Mouse (Mus musculus): ENCODE results near the gene Dido1. TPM values are rescaled to one million over a fixed set of nuclear protein-coding genes. Genes with fewer than 3 reads are reported as not detected.

Gene Dido1
- polyA plus RNA-seq, 1 experiment from 2014 or later = 30.3 TPM

- Histone ChIP-seq H3K27me3 (replicated peaks; ENCODE audit: control insufficient read depth, insufficient read depth, low read length) (peaks cover 46% of the 10 kb centered on the region), H3K4me3 (replicated peaks; ENCODE audit: low read length) (no peak overlapping the region), H3K9me3 (ENCODE audit: control insufficient read depth, low read length) (peaks cover 19% of the 10 kb centered on the region), H3K27ac (ENCODE audit: low read length) (no peak overlapping the region), H3K36me3 (ENCODE audit: control insufficient read depth, insufficient read depth) (no peaks in the 10 kb centered on the region), H3K4me2 (ENCODE audit: low read length) (no peak overlapping the region), H3K9ac (replicated peaks; ENCODE audit: low read depth, low read length) (no peak overlapping the region), H3K4me1 (replicated peaks; ENCODE audit: control insufficient read depth, insufficient read depth, low read length) (peaks cover 5% of the 10 kb centered on the region)
- no peak for ATAC-seq
These were observed 66.2 kb downstream of the Dido1 start for GRCm38 (mm10) chr2:180643626-180644025.

GRCm38 (mm10) chr2:180642555-180643260 lies 67.1 kb downstream of the Dido1 start, which contains the start of gene Tcfl5:
TSS of gene Tcfl5 (minus strand) at chr2:180642708.
- Histone ChIP-seq H3K9ac (replicated peaks; ENCODE audit: low read depth, low read length) (no peak within 1 kb of the TSS), H3K27me3 (replicated peaks; ENCODE audit: control insufficient read depth, insufficient read depth, low read length) (peaks cover 46% of the 10 kb centered on the region), H3K36me3 (ENCODE audit: control insufficient read depth, insufficient read depth) (no peaks in the 10 kb centered on the region), H3K4me1 (replicated peaks; ENCODE audit: control insufficient read depth, insufficient read depth, low read length) (peaks cover 5% of the 10 kb centered on the region), H3K4me3 (replicated peaks; ENCODE audit: low read length) (peak within 1 kb of the TSS; percentile 39), H3K27ac (ENCODE audit: low read length) (no peak within 1 kb of the TSS), H3K9me3 (ENCODE audit: control insufficient read depth, low read length) (peaks cover 19% of the 10 kb centered on the region), H3K4me2 (ENCODE audit: low read length) (peak within 1 kb of the TSS; percentile 40)
- WGBS = 3% methylated on average over 28 of the region's 56 CpGs
- no peak for ATAC-seq

GRCm38 (mm10) chr2:180641576-180642554 lies 67.9 kb downstream of the Dido1 start:
- ATAC-seq = no peak; the same call in 1 of the 2 replicates
- Histone ChIP-seq H3K4me1 (replicated peaks; ENCODE audit: control insufficient read depth, insufficient read depth, low read length) (peaks cover 5% of the 10 kb centered on the region), H3K9ac (replicated peaks; ENCODE audit: low read depth, low read length) (no peak overlapping the region), H3K36me3 (ENCODE audit: control insufficient read depth, insufficient read depth) (no peaks in the 10 kb centered on the region), H3K9me3 (ENCODE audit: control insufficient read depth, low read length) (peaks cover 19% of the 10 kb centered on the region), H3K4me3 (replicated peaks; ENCODE audit: low read length) (peak overlapping the region; percentile 39), H3K27ac (ENCODE audit: low read length) (no peak overlapping the region), H3K4me2 (ENCODE audit: low read length) (peak overlapping the region; percentile 40), H3K27me3 (replicated peaks; ENCODE audit: control insufficient read depth, insufficient read depth, low read length) (peaks cover 46% of the 10 kb centered on the region)
- WGBS = 3% methylated on average over 91 of the region's 112 CpGs

- Histone ChIP-seq H3K27ac (ENCODE audit: low read length) (no peak overlapping the region), H3K4me1 (replicated peaks; ENCODE audit: control insufficient read depth, insufficient read depth, low read length) (no peaks in the 10 kb centered on the region), H3K4me3 (replicated peaks; ENCODE audit: low read length) (no peak overlapping the region), H3K4me2 (ENCODE audit: low read length) (no peak overlapping the region), H3K27me3 (replicated peaks; ENCODE audit: control insufficient read depth, insufficient read depth, low read length) (no peaks in the 10 kb centered on the region), H3K9me3 (ENCODE audit: control insufficient read depth, low read length) (no peaks in the 10 kb centered on the region), H3K36me3 (ENCODE audit: control insufficient read depth, insufficient read depth) (no peaks in the 10 kb centered on the region), H3K9ac (replicated peaks; ENCODE audit: low read depth, low read length) (no peak overlapping the region)
- ATAC-seq = no peak
- 94% methylated on average over 2 of the region's 2 CpGs for WGBS
These were observed 97.9 kb downstream of the Dido1 start for GRCm38 (mm10) chr2:180611882-180612281.

DNA sequence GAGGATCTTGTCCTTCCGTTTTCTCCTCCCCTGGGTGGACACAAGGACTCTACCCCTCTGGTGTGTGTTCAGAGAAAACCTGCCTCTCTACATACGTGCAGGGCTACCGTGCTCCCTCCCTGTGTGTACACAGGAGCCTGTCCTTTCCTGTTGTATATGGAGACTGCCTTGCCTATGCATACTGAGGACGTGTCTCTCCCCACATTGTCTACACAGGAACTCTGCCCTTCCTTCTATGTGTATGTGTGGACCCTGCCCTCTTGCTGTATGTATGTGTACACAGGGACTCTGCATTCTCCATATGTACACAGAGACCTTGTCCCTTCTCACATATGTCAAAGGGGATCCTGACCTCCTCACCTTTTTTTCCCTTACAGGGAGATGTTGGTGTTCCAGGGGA lies 99.5 kb downstream of the Dido1 start:
- ATAC-seq = no peak
- H3K4me3 ChIP-seq (replicated peaks; ENCODE audit: low read length) = no peak overlapping the region
- H3K9ac ChIP-seq (replicated peaks; ENCODE audit: low read depth, low read length) = no peak overlapping the region
- no peaks in the 10 kb centered on the region for H3K27me3 ChIP-seq (replicated peaks; ENCODE audit: control insufficient read depth, insufficient read depth, low read length)
- no peaks in the 10 kb centered on the region for H3K9me3 ChIP-seq (ENCODE audit: control insufficient read depth, low read length)
- H3K4me1 ChIP-seq (replicated peaks; ENCODE audit: control insufficient read depth, insufficient read depth, low read length) = no peaks in the 10 kb centered on the region
- no peak overlapping the region for H3K27ac ChIP-seq (ENCODE audit: low read length)
- no peak overlapping the region for H3K4me2 ChIP-seq (ENCODE audit: low read length)
- H3K36me3 ChIP-seq (ENCODE audit: control insufficient read depth, insufficient read depth) = no peaks in the 10 kb centered on the region
- WGBS = 78% methylated on average over 4 of the region's 4 CpGs

Other genes with a start within 250 kb of the Dido1 start
- gene Ntsr1, start 210.0 kb downstream of the Dido1 start, polyA plus RNA-seq (2015; fragmentation: Nextera tagmentation; extraction: Ambion mirVana) = 13.2 and 13.4 TPM in 2 replicates
- gene Mrgbp, start 128.7 kb downstream of the Dido1 start, polyA plus RNA-seq (2015; fragmentation: Nextera tagmentation; extraction: Ambion mirVana) = 49.3 and 50.6 TPM in 2 replicates
- 81.8 and 85.5 TPM in 2 replicates for gene Ogfr, start 120.8 kb downstream of the Dido1 start, polyA plus RNA-seq (2015; fragmentation: Nextera tagmentation; extraction: Ambion mirVana)
- 50.8 and 51.5 TPM in 2 replicates for gene Col9a3, start 112.2 kb downstream of the Dido1 start, polyA plus RNA-seq (2015; fragmentation: Nextera tagmentation; extraction: Ambion mirVana)
- 0.15 and 0.28 TPM in 2 replicates for gene Tcfl5, start 67.3 kb downstream of the Dido1 start, polyA plus RNA-seq (2015; fragmentation: Nextera tagmentation; extraction: Ambion mirVana)
- gene Gid8, start 118 bp upstream of the Dido1 start, polyA plus RNA-seq (2015; fragmentation: Nextera tagmentation; extraction: Ambion mirVana) = 57.2 and 58.3 TPM in 2 replicates
- 0.22 and 0.48 TPM in 2 replicates for gene Slc17a9, start 15.3 kb upstream of the Dido1 start, polyA plus RNA-seq (2015; fragmentation: Nextera tagmentation; extraction: Ambion mirVana)
- gene Bhlhe23, start 66.9 kb upstream of the Dido1 start, polyA plus RNA-seq (2015; fragmentation: Nextera tagmentation; extraction: Ambion mirVana) = 0.13 and 0.75 TPM in 2 replicates
- 44.9 and 50.1 TPM in 2 replicates for gene Ythdf1, start 210.9 kb upstream of the Dido1 start, polyA plus RNA-seq (2015; fragmentation: Nextera tagmentation; extraction: Ambion mirVana)
- not detected in 2 replicates for gene Birc7, start 219.0 kb upstream of the Dido1 start, polyA plus RNA-seq (2015; fragmentation: Nextera tagmentation; extraction: Ambion mirVana)
- gene Nkain4, start 244.7 kb upstream of the Dido1 start, polyA plus RNA-seq (2015; fragmentation: Nextera tagmentation; extraction: Ambion mirVana) = 52.3 and 56.7 TPM in 2 replicates

All from forebrain, embryonic 16.5 days (tissue).